Mouse (Mus musculus) fat pad, adult 2 months (tissue): ENCODE data around the gene Smarcb1.

Experiments
- DNase-seq: peaks from one replicate; pipeline ENCODE4 v3.0.0-alpha.2; 2011; ENCODE audit warnings: low read depth, low spot score; ENCODE audit errors: extremely low read depth

The Smarcb1 gene

DNA sequence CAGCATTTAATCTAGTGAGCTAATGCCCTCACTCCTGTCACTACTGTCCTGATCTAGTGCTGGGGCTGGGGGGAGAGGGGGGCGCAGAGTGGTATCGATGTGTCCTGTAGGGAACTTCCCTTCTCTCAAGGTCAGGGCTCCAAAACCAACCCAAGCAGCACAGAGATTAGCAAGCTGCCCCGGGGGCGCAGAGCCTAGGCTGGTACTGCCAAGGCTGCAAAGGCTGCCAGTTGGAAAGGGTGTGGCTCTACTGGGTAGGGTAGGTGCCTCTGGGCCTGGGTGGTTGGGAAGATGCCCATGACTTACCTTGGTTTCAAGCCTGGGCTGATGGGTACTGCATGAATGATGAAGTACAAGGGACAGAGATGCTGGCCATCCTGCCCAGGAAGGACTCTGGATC is 63.8 kb downstream of the Smarcb1 start:
- DNase-seq: peak; percentile 68

DNA sequence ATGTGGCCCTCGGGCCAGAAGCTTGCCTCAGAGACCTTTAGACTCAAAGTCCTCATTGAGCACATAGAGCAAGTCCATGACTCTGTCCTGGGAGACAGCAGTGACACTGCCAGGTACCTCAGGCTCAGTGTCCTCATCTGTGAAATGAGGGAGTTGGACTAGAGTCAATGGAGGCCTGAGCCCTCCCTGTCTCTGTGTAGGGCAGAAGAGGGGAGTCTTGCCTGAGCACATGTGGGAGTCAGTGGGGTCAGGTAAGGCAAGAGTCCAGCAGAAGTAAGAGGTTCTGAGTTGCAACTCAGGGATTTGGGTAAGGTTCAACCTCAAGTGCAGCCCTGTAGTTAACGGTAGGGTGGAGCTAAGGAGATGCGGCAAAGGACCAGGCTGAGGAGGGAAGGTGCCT is 64.4 kb downstream of the Smarcb1 start:
- DNase-seq: no peak

DNA sequence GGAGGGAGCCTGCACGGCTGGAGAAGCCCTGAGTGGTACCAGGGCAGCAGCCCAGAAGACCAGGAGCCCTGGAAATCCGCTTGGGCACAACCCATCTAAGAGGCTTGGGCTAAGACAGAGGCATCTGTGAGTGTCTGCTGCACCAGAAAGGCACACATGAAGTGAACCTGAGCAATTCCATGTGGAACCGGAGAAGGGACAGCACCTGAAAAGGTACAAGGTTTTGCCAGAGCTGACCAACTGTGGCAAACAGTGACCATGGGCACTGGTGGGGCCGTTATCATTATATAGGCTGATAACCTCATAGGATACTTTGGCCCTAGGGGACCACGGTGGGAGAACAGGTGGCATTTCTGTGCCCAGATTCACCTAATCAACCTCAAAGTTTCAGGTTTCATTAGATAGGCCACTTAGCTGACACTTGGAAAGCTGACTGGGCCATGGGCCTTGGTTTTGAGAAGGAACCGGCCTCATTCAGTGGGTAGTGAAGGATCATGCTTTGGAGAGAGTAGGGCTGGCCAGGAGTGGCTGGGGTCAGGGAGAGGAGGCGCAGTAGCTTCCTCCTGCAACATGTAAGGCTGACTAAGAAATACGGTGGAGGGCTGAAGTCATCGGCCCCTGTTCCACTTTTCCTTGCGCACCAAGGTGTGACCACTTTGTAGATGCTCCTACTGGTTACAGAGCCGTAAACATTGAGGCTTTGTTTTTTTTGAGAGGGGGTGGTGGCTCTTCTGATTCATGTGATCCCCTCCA is 65.1 kb downstream of the Smarcb1 start:
- DNase-seq: no peak

GRCm38 (mm10) chr10:75855416-75855981 is 65.9 kb downstream of the Smarcb1 start:
- DNase-seq: no peak

DNA sequence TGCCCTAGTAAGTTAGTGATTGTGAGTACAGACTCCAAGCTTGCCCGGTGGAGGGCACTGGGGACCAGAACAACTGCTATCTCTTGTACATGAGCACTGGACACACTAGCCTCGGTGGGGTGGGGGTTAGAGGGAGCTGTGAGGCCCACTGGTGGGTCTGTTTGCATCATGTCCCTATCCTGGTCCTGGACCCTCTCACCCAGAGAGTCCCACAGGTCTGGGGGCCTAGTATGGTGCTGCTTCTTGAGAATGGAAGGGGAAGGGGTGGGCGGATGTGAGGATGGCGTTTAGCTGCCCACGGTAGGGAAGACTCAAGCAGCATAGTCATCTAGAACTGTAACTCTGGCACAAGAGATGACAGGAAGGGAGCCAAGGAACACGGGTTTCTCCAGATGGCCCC is 66.6 kb downstream of the Smarcb1 start:
- DNase-seq: no peak

DNA sequence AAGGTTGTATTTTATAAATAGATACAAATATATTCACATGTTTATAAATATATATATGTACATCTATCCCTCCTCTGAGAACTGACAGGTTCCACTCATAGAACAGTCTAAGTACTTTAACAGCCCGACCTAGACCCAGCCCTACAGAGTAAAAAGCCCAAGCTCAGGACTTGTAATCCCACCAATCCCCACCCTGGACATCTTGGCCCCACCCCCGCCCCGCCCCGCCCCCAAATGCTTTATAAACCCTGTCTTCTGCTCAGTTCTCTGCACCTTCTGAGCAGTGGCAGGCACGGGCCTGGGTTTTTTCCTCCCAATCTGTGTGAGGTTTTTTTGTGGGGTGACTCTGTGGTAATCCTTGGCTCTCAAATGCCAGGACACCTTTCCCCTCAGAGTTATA is 67.3 kb downstream of the Smarcb1 start:
- DNase-seq: no peak

DNA sequence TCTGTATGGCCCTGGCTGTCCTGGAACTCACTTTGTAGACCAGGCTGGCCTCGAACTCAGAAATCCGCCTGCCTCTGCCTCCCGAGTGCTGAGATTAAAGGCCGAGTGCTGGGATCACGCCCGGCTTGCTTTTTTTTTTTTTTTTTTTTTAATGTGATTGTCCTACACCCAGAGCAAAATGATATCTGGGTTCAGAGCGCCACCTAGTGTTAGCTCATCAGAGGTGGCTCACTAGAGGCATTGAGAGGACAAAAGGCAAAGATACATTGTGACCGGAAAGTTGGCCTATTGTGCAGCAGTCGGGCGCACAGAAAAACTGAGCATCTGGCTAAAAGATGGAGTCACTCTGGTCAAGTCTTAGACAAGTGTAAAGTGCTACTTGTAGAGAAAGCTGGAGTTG is 68.0 kb downstream of the Smarcb1 start:
- DNase-seq: no peak

GRCm38 (mm10) chr10:75852539-75853125 is 68.8 kb downstream of the Smarcb1 start:
- no peak for DNase-seq

DNA sequence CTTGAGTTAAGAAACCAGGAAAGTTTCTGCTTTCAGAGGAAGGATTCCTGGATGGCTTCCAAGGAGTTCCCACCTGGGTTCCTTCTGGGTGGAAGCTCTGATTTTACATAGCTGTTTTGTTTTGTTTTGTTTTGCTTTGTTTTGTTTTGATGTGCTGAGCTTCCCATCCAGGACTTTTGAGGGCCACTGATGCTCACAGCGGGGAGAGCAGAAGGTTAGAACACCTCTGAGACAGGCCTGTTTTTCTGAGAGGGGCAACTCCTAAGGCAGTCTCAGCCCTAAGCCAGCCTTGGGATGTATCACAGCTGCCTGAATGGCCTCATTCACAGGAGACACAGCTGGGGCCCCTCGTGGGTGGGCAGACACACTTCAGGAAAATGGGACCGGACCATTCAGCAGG is 69.7 kb downstream of the Smarcb1 start:
- DNase-seq: no peak

DNA sequence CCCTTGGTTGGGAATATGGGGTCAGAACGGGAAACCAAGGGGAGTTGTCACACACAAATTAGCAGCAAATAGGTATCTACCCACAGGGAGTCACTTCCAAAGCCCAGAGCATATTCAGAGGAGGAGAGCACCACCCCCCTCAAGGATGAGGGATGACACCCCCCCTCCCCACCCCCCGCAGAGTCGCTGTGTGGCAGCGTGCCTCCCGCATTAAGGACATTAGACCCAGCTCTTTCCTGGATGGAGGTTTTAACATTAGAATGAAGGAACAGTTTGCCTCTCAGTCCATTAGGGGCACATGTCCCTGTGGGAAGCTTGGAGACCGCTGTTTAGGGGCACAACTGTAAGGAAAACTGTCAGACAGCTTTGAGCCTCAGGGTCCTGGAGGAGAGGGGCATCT is 70.3 kb downstream of the Smarcb1 start:
- no peak for DNase-seq

- no peak for DNase-seq
Observed at GRCm38 (mm10) chr10:75848382-75848781, 73.0 kb downstream of the Smarcb1 start.
